Mouse (Mus musculus): ENCODE results near the gene Sipa1l3. TPM values are rescaled to one million over a fixed set of nuclear protein-coding genes. Genes with fewer than 3 reads are reported as not detected.

Gene Sipa1l3
- polyA plus RNA-seq, 1 experiment from 2014 or later, result 9.7 TPM

GRCm38 (mm10) chr7:29438655-29439282 is 79.7 kb downstream of the Sipa1l3 start:
- Histone ChIP-seq H3K27me3 (ENCODE audit: control insufficient read depth, insufficient read depth, low read length) (no peaks in the 10 kb centered on the region), H3K9ac (ENCODE audit: low read length) (no peak overlapping the region), H3K4me1 (replicated peaks; ENCODE audit: control insufficient read depth, insufficient read depth) (peaks cover 2% of the 10 kb centered on the region), H3K27ac (replicated peaks) (0 out of 2 replicates have a peak overlapping the region, but pooled peaks have one; percentile 30), H3K9me3 (ENCODE audit: control insufficient read depth, low read length) (no peaks in the 10 kb centered on the region), H3K36me3 (ENCODE audit: control insufficient read depth, insufficient read depth, low read length) (no peaks in the 10 kb centered on the region), H3K4me2 (replicated peaks; ENCODE audit: low read depth) (no peak overlapping the region), H3K4me3 (ENCODE audit: low read depth, low read length) (no peak overlapping the region)
- DNase-seq (ENCODE audit: low spot score) (no peak), ATAC-seq (ENCODE audit: low FRiP score, low TSS enrichment) (peak; percentile 41; the same call in 1 of the 2 replicates)
- TF ChIP-seq CTCF (IDR thresholded peaks at IDR 0.05; ENCODE audit: low read depth) (no peak), EP300 (optimal IDR thresholded peaks at IDR 0.05) (no peak)
- WGBS, result 58% methylated on average over 16 of the region's 16 CpGs

GRCm38 (mm10) chr7:29438204-29438603 is 80.2 kb downstream of the Sipa1l3 start:
- no peak overlapping the region for H3K4me3 ChIP-seq (ENCODE audit: low read depth, low read length)
- H3K9ac ChIP-seq (ENCODE audit: low read length), result no peak overlapping the region
- no peaks in the 10 kb centered on the region for H3K27me3 ChIP-seq (ENCODE audit: control insufficient read depth, insufficient read depth, low read length)
- no peak overlapping the region for H3K27ac ChIP-seq (replicated peaks)
- H3K4me1 ChIP-seq (replicated peaks; ENCODE audit: control insufficient read depth, insufficient read depth), result peaks cover 2% of the 10 kb centered on the region
- ATAC-seq (ENCODE audit: low FRiP score, low TSS enrichment) (no peak), DNase-seq (ENCODE audit: low spot score) (no peak)
- H3K4me2 ChIP-seq (replicated peaks; ENCODE audit: low read depth), result no peak overlapping the region
- H3K9me3 ChIP-seq (ENCODE audit: control insufficient read depth, low read length), result no peaks in the 10 kb centered on the region
- WGBS, result 69% methylated on average over 14 of the region's 14 CpGs
- TF ChIP-seq CTCF (IDR thresholded peaks at IDR 0.05; ENCODE audit: low read depth), result no peak
- TF ChIP-seq EP300 (optimal IDR thresholded peaks at IDR 0.05), result no peak
- H3K36me3 ChIP-seq (ENCODE audit: control insufficient read depth, insufficient read depth, low read length), result no peaks in the 10 kb centered on the region

- H3K4me2 ChIP-seq (replicated peaks; ENCODE audit: low read depth), result no peak overlapping the region
- ATAC-seq (ENCODE audit: low FRiP score, low TSS enrichment) (no peak), DNase-seq (ENCODE audit: low spot score) (no peak)
- peaks cover 2% of the 10 kb centered on the region for H3K4me1 ChIP-seq (replicated peaks; ENCODE audit: control insufficient read depth, insufficient read depth)
- no peaks in the 10 kb centered on the region for H3K36me3 ChIP-seq (ENCODE audit: control insufficient read depth, insufficient read depth, low read length)
- no peaks in the 10 kb centered on the region for H3K9me3 ChIP-seq (ENCODE audit: control insufficient read depth, low read length)
- TF ChIP-seq EP300 (optimal IDR thresholded peaks at IDR 0.05), result no peak
- no peak for TF ChIP-seq CTCF (IDR thresholded peaks at IDR 0.05; ENCODE audit: low read depth)
- peak overlapping the region; percentile 36; the same call in 1 of the 2 replicates for H3K27ac ChIP-seq (replicated peaks)
- no peaks in the 10 kb centered on the region for H3K27me3 ChIP-seq (ENCODE audit: control insufficient read depth, insufficient read depth, low read length)
- no peak overlapping the region for H3K9ac ChIP-seq (ENCODE audit: low read length)
- no peak overlapping the region for H3K4me3 ChIP-seq (ENCODE audit: low read depth, low read length)
- WGBS, result 71% methylated on average over 10 of the region's 10 CpGs
Measured at GRCm38 (mm10) chr7:29437072-29437471, 81.4 kb downstream of the Sipa1l3 start.

GRCm38 (mm10) chr7:29434313-29435035 is 84.0 kb downstream of the Sipa1l3 start:
- Histone ChIP-seq H3K36me3 (ENCODE audit: control insufficient read depth, insufficient read depth, low read length) (no peaks in the 10 kb centered on the region), H3K9ac (ENCODE audit: low read length) (no peak overlapping the region), H3K27ac (replicated peaks) (no peak overlapping the region), H3K4me1 (replicated peaks; ENCODE audit: control insufficient read depth, insufficient read depth) (no peaks in the 10 kb centered on the region; the same call in none of the 2 replicates), H3K4me3 (ENCODE audit: low read depth, low read length) (no peak overlapping the region), H3K27me3 (ENCODE audit: control insufficient read depth, insufficient read depth, low read length) (no peaks in the 10 kb centered on the region), H3K9me3 (ENCODE audit: control insufficient read depth, low read length) (no peaks in the 10 kb centered on the region), H3K4me2 (replicated peaks; ENCODE audit: low read depth) (no peak overlapping the region)
- ATAC-seq (ENCODE audit: low FRiP score, low TSS enrichment) (no peak), DNase-seq (ENCODE audit: low spot score) (no peak)
- WGBS, result 83% methylated on average over 9 of the region's 9 CpGs
- no peak for TF ChIP-seq CTCF (IDR thresholded peaks at IDR 0.05; ENCODE audit: low read depth)
- TF ChIP-seq EP300 (optimal IDR thresholded peaks at IDR 0.05), result no peak

- Histone ChIP-seq H3K27ac (replicated peaks) (no peak overlapping the region), H3K27me3 (ENCODE audit: control insufficient read depth, insufficient read depth, low read length) (no peaks in the 10 kb centered on the region), H3K4me3 (ENCODE audit: low read depth, low read length) (no peak overlapping the region), H3K36me3 (ENCODE audit: control insufficient read depth, insufficient read depth, low read length) (no peaks in the 10 kb centered on the region), H3K4me2 (replicated peaks; ENCODE audit: low read depth) (no peak overlapping the region), H3K4me1 (replicated peaks; ENCODE audit: control insufficient read depth, insufficient read depth) (no peaks in the 10 kb centered on the region; the same call in none of the 2 replicates), H3K9me3 (ENCODE audit: control insufficient read depth, low read length) (no peaks in the 10 kb centered on the region), H3K9ac (ENCODE audit: low read length) (no peak overlapping the region)
- 83% methylated on average over 10 of the region's 10 CpGs for WGBS
- TF ChIP-seq CTCF (IDR thresholded peaks at IDR 0.05; ENCODE audit: low read depth), result no peak
- TF ChIP-seq EP300 (optimal IDR thresholded peaks at IDR 0.05), result no peak
- DNase-seq (ENCODE audit: low spot score), result no peak
- ATAC-seq (ENCODE audit: low FRiP score, low TSS enrichment), result no peak
Measured at GRCm38 (mm10) chr7:29433725-29434124, 84.7 kb downstream of the Sipa1l3 start.

All from stomach, postnatal 0 days (tissue).